Mouse (Mus musculus) bone marrow macrophage, adult 2 months (primary cell): ENCODE data around the gene Cfap73.

ENCODE experiments used
- CTCF ChIP-seq: IDR thresholded peaks from 2 replicates; pipeline ENCODE4 v1.5.1; 2012; ENCODE audit warnings: low read depth, mild to moderate bottlenecking, low read length, moderate library complexity
- POLR2A ChIP-seq: IDR thresholded peaks from 2 replicates; pipeline ENCODE4 v1.6.1; 2012; ENCODE audit warnings: mild to moderate bottlenecking, low read depth, low read length, borderline replicate concordance

DNA sequence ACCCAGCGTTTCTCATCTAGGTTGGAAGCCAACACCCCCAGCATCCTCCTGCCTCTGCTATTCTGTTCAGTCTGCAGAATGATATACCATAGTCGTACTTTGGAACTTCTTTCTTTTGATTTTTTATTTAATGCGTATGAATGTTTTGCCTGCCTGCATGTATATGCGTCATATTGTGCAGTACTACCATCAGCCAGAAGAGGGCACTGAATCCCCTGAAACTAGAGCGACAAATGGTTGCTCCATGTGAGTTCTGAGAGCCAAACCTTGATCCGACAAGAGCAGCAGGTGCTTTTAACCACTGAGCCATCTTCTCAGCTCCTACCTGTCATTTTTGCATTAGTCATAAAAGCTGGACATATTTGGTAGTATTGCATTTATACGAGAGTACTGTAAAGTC lies 41.9 kb downstream of the Cfap73 start:
- TF ChIP-seq POLR2A (no peak), CTCF (no peak; the same call in 1 of the 2 replicates)
